Mouse (Mus musculus): Measurements from ENCODE around the gene Serpinb6c.
"Not testable (repeated sequence)": the region's sequence is repeated elsewhere in the genome, so short reads cannot be mapped to it uniquely, and the experiment has no call there.

The Serpinb6c gene

DNA sequence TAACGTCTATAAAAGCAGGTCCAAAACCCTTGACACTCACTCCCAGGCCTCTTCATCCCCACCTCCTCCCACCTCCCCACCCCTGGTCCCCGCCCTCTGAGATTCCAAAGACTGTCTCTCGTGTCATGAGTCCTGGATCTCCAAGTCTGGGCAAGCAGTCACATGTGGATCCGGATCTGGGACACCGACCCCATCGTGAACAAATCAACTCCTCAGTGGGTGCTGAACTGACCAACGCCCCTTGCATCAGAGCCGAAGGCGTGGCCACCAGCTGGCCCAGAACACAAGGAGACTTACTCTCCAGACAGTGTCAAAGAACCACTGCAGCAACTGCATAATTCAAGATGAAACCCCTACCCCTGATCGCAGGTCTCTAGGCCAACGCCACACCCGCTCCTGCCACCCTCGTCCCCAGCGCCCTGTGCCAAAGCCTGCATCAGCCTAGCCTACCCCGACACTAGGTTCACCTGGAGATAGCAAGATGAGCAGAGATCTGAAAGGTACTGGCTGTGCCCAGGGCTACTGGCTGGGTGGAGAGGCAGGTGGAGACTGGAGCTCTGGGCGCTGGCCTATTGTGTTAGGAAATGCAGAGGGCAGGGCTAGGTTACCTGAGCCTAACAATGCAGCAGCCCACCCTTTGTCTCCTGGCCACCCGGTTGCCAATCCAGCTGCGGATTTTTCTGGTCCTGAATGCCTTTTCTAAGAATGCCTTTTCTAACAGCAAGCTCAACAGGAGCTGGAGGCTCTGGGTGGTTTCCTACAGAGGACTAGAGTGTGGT lies at the start of gene Serpinb6c:
Serpinb6c (minus strand) TSS at position 533 of the 779 bp plus-strand sequence.
- no peak for DNase-seq (ENCODE audit: low spot score)

DNA sequence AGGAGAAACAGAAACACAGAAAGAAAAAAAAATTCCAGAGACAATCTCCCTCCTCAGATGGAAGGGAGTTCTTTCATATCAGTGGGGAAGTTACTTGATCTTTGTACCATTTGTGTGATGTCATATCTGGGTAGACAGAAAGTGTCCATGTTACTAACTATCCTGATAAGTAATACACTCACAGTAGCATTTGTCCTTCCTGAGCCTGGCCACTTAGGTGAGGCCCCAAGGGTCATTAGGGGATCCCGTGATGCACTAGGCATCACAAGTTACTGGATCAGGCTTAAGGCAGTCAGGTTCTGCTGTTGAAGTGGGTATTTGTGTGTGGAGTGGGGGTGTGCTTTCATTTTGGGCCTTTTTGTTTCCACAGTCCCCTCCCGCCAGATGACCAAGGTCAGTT lies 47.4 kb upstream of the Serpinb6c start:
- DNase-seq (ENCODE audit: low spot score) = no peak

- no peak for DNase-seq (ENCODE audit: low spot score)
Measured at GRCm38 (mm10) chr13:33952075-33952449, 46.6 kb upstream of the Serpinb6c start.

DNA sequence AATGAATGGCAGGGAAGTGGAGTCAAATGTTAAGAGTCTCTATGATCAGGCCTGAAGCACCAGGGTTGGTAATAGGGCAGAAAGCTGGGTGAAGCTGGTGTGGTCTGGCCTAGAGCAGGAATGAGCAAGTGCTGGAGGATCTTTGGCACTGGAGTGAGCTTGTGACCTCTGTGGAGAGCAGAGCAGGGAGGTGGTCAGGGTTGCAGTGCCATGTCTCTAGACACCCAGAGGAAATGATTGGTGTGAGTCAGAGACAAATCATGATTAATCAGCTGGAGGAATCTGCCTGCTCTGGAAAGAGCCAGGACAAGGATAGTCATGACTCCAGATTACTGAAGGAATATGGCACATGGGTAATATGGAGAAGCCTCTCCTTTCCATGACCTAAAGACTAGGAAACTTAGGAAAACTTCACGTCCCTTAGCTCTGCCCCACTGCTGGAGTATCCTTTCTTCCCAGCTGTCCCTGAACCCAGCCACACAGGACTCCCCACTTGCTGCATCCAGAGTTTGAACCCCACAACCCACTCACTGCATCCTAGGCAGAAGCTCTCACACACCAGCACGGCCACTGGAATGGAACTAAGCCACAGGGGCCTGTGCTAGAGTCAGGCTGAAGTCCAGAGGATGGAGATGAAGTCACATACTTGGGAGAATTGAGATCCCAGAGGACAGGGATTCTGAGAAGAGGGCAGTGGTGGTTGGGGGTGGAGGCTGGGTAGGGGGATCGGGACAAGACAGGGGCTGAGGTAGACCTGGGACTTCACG lies 46.0 kb upstream of the Serpinb6c start:
- no peak for DNase-seq (ENCODE audit: low spot score)

- peak; percentile 73 for DNase-seq (ENCODE audit: low spot score)
Measured at GRCm38 (mm10) chr13:33942212-33942779, 36.8 kb upstream of the Serpinb6c start.

GRCm38 (mm10) chr13:33941288-33941808 lies 35.8 kb upstream of the Serpinb6c start:
- DNase-seq (ENCODE audit: low spot score) = no peak

DNA sequence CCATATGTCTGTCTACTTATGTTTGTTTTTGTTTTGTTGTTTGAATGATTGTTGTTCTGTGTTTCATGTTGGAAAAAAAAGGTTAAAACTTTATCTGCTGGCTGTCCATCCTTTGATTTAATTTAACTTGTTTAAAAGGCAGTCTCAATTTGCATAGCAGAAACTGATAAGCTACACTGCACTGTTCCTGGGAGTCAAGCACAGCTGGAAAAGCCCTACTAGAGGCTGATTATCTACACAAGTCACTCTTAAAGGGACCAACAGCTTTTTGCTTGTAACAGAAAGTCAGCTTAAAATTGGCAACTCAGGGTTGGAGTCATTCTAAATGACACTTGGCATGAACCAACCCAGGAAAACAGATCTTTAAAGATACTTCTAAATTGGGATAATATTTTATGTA lies 32.1 kb upstream of the Serpinb6c start:
- not testable (repeated sequence) for DNase-seq (ENCODE audit: low spot score)

DNA sequence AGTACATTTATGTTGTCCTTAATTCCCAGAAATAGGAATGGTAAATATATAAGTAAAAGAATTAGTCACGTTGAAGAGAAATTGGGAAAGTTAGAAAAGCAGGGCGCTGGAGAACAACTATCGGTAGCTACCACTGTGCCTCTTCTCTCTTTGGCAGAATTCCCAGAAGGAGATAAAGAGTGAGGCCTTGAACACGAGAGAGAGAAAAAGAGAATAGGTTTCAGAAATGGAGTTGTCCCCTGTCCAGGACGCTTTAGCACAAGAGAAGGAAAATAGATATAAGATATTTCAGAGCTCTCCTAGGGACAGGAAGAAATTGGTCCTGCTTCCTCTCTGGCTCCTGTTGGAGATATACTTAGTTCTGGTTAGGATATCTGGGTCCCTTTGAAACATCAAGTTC lies 31.6 kb upstream of the Serpinb6c start:
- no peak for DNase-seq (ENCODE audit: low spot score)

DNA sequence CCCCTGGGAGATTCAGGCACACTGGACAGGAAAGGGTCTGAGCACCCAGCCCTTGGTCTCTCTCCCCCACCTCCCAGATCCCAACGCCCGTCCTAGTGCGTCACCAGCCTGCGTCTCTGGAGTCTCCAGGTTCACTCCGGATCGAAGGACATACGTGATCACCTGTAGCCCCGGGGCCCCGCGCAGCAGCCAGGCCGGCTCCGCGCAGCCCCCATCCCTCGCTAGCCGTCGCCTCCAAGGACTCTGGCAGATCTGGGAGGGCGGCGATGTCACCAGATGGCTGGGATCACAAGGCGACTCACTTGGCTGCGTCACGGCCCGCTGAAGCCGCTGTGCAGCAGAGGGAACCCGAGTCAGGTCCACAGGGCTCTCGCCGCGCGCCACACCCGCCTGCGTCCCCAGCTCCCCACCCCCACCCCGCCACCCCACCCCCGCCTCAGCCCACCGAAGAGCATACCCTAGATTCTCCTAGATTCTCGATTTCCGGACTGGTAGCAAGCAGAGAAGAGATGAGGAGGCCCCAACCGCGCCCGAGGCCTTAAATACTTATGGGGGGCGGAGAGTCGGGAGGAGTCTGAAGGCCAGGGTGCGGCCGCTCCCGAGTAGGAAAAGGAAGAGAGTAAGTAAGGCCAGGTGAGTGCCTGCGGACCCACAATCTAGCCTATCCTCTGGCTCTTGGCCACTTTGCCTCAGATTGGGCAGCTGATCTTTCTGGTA lies 30.1 kb upstream of the Serpinb6c start:
- DNase-seq (ENCODE audit: low spot score) = peak; percentile 75

DNA sequence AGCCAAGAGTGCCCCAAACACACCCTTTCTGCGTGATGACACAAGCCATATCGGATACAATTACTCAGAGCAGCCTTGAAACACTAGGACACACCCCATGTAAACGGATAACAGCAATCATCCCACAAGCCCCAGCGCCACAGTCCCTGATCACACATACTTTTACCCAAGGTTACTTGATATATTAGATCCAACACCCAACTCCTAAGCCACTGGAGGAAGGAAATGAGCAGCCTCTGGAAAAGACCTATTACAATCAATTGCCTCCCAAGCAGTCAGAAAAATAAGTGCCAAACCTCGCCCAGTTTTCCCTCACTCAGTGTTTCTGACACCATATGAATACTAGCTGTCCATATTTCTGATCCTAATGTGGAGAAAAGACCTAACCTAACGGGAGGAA lies 29.2 kb upstream of the Serpinb6c start:
- DNase-seq (ENCODE audit: low spot score) = no peak

DNA sequence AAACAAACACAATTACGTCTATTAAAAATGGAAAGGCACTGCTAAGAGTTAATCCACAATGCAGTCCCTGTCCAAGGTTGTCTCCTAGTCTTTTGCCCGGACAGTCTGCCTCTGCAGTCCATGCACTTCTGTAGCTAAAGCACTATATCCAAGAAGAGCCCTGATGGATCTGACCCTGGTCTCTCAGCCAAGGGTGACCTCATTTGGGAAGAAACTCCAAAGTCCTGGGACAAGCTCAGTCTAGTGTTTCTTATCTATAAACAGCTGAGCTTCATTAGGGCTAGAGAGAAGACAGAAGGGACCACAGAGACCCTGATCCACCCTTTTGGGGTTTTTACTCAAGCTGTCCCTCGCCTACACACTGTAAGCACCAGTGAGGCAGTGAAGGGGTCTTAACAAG lies 25.4 kb upstream of the Serpinb6c start:
- DNase-seq (ENCODE audit: low spot score) = no peak

DNA sequence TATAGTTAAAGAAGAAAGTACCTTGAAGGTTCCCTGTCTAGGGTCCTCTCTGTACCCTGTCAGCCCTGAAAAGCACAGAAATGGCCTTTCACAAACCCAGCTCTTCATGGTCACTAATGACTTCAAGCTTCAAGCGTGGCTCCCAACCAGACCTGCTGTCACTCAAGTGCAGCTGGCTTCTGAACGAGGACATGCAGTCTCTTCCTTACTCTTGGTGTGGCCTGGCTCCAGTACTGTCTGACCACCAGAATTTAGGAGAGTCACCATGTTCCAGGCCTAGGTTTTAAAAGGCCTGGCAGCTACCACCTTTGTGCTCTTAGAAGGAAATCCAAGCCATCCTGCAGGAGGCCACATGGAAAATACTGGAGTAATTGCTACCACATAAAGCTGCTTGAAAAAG lies 24.8 kb upstream of the Serpinb6c start:
- DNase-seq (ENCODE audit: low spot score) = no peak

DNA sequence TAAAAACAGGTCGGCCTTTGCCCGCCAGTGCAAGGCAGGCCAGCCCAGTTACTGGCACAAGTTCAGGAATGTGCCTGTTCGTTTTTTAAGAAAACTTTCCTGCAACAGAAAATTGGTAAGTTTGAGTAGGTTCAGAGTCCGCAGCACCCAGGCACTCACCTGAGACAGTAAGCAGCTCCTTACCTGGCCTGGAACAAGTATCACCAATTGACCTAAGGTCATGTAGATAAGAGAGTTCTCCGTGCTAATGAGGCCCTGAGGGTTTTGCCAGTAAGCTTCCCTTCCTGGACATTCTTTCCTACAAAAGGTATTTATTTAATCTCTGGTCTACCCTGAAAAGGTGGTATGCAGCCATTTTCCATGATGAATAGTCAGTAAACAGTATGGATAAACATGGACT lies 16.2 kb upstream of the Serpinb6c start:
- DNase-seq (ENCODE audit: low spot score) = no peak

DNA sequence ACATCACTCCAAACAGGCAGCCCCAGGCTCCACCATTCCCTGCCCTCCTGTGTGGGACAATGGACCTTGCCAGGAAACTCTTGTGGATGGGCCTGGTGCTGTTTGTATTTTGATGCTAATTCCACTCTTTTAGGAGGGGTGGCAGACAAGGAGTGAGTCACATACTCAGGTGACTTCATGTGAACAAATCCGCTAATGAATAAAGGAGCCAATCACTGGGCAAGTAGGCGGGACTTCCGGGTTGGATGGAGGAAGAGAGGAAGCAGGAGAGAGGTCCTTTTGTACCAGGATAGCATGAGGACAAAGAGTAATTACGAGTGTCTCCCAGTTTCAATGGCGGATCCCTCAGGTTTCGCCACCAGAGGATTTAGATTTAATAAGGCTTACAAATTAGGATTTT lies 15.5 kb upstream of the Serpinb6c start:
- no peak for DNase-seq (ENCODE audit: low spot score)

DNA sequence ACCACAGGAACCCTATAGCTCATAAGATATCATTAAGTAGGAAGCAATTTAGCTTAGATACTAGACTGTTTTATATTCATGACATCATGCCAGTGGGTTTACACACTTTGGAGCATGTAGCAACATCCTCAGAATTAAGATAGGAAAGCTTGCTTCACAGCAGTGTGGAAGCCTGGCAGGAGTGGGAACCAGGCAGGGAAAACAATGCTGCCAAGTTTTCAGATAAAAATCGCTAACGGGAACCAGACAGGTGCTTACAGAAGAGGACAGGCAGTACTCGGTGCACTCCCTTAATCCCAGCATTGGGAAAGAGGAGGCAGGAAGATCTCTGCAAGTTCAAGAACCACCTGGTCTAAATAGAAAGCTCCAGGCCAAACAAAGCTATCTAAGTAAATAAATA lies 1.3 kb upstream of the Serpinb6c start:
- no peak for DNase-seq (ENCODE audit: low spot score)

DNA sequence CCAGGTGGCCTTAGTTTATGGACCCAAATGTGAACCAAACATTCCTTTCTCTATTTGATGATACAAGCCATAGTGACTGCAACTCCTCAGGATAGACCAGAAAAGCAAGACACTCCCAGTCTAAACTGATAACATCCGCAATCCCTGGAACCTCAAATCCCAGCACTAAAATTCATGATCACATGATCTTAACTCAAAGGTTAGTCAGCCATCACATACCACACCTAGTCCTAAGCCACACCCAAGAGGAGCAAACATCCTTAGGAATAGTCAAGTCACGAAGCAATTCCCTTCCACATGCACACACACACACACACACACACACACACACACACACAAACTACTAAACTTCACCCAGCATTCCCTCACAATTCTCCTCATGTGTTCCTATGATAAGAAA lies 2.2 kb downstream of the Serpinb6c start:
- DNase-seq (ENCODE audit: low spot score) = no peak

GRCm38 (mm10) chr13:33894207-33894606 lies 11.3 kb downstream of the Serpinb6c start:
- DNase-seq (ENCODE audit: low spot score) = peak; percentile 76

GRCm38 (mm10) chr13:33843308-33843707 lies 62.2 kb downstream of the Serpinb6c start, which contains the start of gene Serpinb6e:
TSS of gene Serpinb6e (minus strand) at chr13:33843408.
- DNase-seq (ENCODE audit: low spot score) = no peak

DNA sequence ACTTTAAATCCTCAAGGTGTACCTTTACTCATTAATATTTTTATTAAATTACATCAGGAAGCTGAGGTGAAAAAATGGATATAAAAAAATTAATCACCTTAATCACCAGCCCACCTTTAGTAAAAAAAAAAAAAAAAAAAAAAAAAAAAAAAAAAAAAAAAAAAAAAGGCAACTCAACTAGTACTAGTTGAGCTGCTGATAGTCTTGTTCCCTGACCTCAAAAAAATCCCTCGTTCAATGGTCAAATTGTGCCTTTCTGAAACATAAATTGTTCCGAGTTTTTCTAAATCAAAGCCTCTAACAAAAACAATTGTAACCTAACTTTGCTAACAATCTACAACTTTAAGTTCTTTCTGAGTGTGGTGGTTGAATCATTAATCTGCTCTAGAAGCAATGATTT lies 74.8 kb downstream of the Serpinb6c start:
- DNase-seq (ENCODE audit: low spot score) = no peak
